Mouse (Mus musculus): ENCODE data around the gene Gcdh. TPM values are rescaled to one million over a fixed set of nuclear protein-coding genes. Genes with fewer than 3 reads are reported as not detected.

The Gcdh gene
- polyA plus RNA-seq, 1 experiment from 2014 or later = 27.3 TPM

DNA sequence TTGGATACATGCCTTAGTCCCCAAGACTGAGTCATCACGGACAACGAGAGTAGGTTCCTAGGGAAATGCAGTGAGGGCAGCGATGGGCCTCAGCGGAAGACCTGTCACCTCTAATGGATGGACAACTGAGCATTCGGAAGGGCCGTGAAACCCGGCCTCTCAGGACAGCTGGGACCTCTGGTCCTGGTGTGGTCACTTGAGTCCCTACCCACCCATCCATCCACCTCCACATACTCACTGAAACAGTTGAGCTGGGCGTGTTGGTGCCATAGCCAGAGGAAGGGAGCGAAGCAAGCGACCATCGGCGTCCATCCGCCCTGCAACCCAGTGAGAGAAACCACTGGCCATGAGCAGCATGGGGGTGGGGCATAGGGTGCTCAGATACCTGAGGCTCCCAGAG is 36.9 kb upstream of the Gcdh start:
- WGBS = 86% methylated on average over 13 of the region's 13 CpGs
- no peak overlapping the region for H3K27ac ChIP-seq (replicated peaks; ENCODE audit: low read depth, low read length)

DNA sequence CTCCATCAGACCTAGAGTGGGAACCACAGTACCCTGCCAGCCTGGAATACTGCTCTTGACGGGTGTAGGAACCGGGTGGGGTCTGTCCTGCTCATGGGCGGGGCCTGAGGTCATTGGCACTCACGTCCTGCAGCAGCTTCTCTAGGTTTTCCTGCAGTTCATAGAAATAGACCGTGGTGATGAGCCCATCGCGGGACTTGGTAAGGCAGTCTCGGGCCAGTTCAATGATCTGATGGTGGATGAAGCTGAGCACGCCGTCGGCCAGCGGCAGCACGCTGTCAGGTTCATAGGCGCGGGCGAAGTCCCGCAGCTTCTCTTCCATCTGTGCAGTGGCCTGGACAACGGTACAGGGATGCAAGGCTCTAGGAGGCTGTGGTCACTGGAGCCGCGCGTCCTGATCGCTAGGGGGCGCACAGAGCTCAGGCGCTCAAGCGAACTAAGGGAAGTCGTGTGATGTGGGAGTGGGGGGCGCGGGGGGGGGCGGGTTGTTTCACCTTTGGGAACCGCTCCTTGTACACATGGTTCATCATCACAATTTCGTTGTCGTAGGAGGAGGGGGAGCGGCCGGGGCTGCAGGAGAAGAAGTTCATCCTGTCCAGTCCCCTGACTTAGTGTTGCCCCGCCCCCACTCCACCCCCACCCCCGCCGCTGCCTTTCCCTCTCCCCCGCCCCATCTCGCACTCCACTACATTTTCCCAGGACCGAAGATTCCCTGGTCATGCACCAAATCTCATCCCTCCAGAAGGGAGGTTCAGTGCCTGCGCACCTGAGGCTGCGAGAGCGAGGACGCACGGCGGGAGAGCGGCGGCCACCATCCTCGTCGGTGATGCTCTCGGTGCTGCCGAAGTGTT is 35.0 kb upstream of the Gcdh start:
- H3K4me1 ChIP-seq (ENCODE audit: control insufficient read depth, insufficient read depth, low read length) = peaks cover 6% of the 10 kb centered on the region; the same call in 1 of the 2 replicates
- ATAC-seq (ENCODE audit: low read depth) (peak; percentile 84), DNase-seq (ENCODE audit: low spot score) (peak; percentile 69)
- H3K4me3 ChIP-seq (ENCODE audit: low read depth, low read length) = peak overlapping the region; percentile 40
- H3K9ac ChIP-seq (ENCODE audit: low read depth, low read length) = peak overlapping the region; percentile 34
- H3K27ac ChIP-seq (replicated peaks; ENCODE audit: low read depth, low read length) = no peak overlapping the region
- no peaks in the 10 kb centered on the region for H3K9me3 ChIP-seq (ENCODE audit: control insufficient read depth, low read length)
- H3K36me3 ChIP-seq (ENCODE audit: control insufficient read depth, insufficient read depth, low read length) = no peaks in the 10 kb centered on the region
- H3K4me2 ChIP-seq (ENCODE audit: low read depth, low read length) = peak overlapping the region; percentile 70
- WGBS = 3% methylated on average over 40 of the region's 52 CpGs
- peaks cover 23% of the 10 kb centered on the region for H3K27me3 ChIP-seq (replicated peaks; ENCODE audit: control insufficient read depth, insufficient read depth, low read length)

More for the DNA sequence above, 36.9 kb upstream of the Gcdh start:
- DNase-seq (ENCODE audit: low spot score) (no peak), ATAC-seq (ENCODE audit: low read depth) (no peak)
- no peak overlapping the region for H3K4me2 ChIP-seq (ENCODE audit: low read depth, low read length)
- no peaks in the 10 kb centered on the region for H3K9me3 ChIP-seq (ENCODE audit: control insufficient read depth, low read length)
- no peak overlapping the region for H3K9ac ChIP-seq (ENCODE audit: low read depth, low read length)
- no peak overlapping the region for H3K4me3 ChIP-seq (ENCODE audit: low read depth, low read length)
- no peaks in the 10 kb centered on the region for H3K36me3 ChIP-seq (ENCODE audit: control insufficient read depth, insufficient read depth, low read length)
- H3K4me1 ChIP-seq (ENCODE audit: control insufficient read depth, insufficient read depth, low read length) = peaks cover 6% of the 10 kb centered on the region; the same call in 1 of the 2 replicates
- peaks cover 42% of the 10 kb centered on the region for H3K27me3 ChIP-seq (replicated peaks; ENCODE audit: control insufficient read depth, insufficient read depth, low read length)

DNA sequence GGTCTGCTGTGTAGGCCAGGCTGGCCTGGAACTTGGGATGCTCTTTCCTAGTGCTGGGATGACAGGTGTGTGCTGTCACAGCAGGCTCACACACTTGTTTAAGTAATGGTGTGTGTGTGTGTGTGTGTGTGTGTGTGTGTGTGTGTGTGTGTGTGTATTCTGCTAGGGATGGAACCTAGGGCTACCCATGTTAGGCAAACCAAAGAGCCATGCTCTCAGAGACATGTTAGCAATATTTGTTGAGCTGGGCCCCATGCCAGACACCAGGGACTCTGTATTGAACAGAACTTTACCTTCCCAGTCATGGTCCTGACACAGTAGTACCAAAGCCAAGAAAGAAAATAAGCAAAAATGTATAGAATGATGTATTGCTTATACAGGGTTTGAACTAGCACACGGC is 33.8 kb upstream of the Gcdh start:
- H3K27ac ChIP-seq (replicated peaks; ENCODE audit: low read depth, low read length) = no peak overlapping the region
- no peak for DNase-seq (ENCODE audit: low spot score)
- 74% methylated on average over 1 of the region's 1 CpGs for WGBS
- no peaks in the 10 kb centered on the region for H3K9me3 ChIP-seq (ENCODE audit: control insufficient read depth, low read length)
- H3K4me1 ChIP-seq (ENCODE audit: control insufficient read depth, insufficient read depth, low read length) = peaks cover 6% of the 10 kb centered on the region; the same call in 1 of the 2 replicates
- no peak overlapping the region for H3K4me2 ChIP-seq (ENCODE audit: low read depth, low read length)
- peaks cover 21% of the 10 kb centered on the region for H3K27me3 ChIP-seq (replicated peaks; ENCODE audit: control insufficient read depth, insufficient read depth, low read length)
- H3K36me3 ChIP-seq (ENCODE audit: control insufficient read depth, insufficient read depth, low read length) = no peaks in the 10 kb centered on the region
- H3K9ac ChIP-seq (ENCODE audit: low read depth, low read length) = no peak overlapping the region
- H3K4me3 ChIP-seq (ENCODE audit: low read depth, low read length) = no peak overlapping the region
- no peak for ATAC-seq (ENCODE audit: low read depth)

DNA sequence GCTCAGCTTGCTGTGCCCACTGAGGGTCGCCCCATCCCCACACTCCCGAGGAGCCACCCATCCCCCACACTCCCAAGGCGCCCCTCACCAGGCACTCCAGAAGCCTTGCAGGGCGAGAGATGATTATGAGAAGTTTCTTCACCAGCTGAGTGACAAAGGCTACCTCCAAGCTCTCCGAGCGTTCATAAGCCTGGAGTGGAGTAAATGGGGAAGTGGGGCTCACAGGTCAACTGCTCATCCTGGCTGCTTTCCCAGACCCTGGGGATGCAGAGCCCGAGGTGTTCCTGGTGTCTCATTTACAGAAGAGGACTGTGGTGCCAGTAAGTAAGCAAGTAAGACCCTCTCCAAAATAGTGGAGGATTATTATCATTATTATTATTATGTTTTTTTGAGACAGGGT is 31.8 kb upstream of the Gcdh start:
- ATAC-seq (ENCODE audit: low read depth) = no peak

DNA sequence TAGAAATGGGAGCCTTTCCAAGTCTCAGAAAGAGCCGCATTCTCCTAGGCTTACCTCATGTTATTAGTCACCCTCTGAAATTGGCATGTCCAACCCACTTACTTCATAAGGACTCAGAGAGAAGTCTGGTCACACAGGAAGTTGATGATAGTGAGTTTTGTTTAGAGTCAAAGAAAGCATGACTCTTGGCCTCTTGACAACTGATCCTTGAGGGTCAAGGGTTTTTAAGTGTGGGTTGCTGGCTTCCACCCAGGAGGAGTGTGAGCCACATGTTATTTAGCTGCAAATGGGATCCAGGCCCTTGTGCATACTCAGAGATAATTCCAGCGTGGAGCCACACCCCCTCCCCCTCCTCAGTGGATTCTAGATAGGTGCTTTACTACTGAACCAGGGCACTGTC is 27.9 kb upstream of the Gcdh start:
- no peaks in the 10 kb centered on the region for H3K36me3 ChIP-seq (ENCODE audit: control insufficient read depth, insufficient read depth, low read length)
- no peaks in the 10 kb centered on the region for H3K9me3 ChIP-seq (ENCODE audit: control insufficient read depth, low read length)
- DNase-seq (ENCODE audit: low spot score) = no peak
- H3K27me3 ChIP-seq (replicated peaks; ENCODE audit: control insufficient read depth, insufficient read depth, low read length) = no peaks in the 10 kb centered on the region
- H3K4me1 ChIP-seq (ENCODE audit: control insufficient read depth, insufficient read depth, low read length) = no peaks in the 10 kb centered on the region
- no peak overlapping the region for H3K4me2 ChIP-seq (ENCODE audit: low read depth, low read length)
- no peak for ATAC-seq (ENCODE audit: low read depth)
- 71% methylated on average over 2 of the region's 2 CpGs for WGBS
- no peak overlapping the region for H3K27ac ChIP-seq (replicated peaks; ENCODE audit: low read depth, low read length)
- no peak overlapping the region for H3K4me3 ChIP-seq (ENCODE audit: low read depth, low read length)
- H3K9ac ChIP-seq (ENCODE audit: low read depth, low read length) = no peak overlapping the region

More for the DNA sequence above, 31.8 kb upstream of the Gcdh start:
- DNase-seq (ENCODE audit: low spot score) = no peak
- WGBS = 67% methylated on average over 7 of the region's 7 CpGs
- H3K4me1 ChIP-seq (ENCODE audit: control insufficient read depth, insufficient read depth, low read length) = peaks cover 6% of the 10 kb centered on the region; the same call in 1 of the 2 replicates
- H3K27me3 ChIP-seq (replicated peaks; ENCODE audit: control insufficient read depth, insufficient read depth, low read length) = peaks cover 15% of the 10 kb centered on the region
- H3K4me2 ChIP-seq (ENCODE audit: low read depth, low read length) = no peak overlapping the region
- H3K27ac ChIP-seq (replicated peaks; ENCODE audit: low read depth, low read length) = no peak overlapping the region
- H3K9me3 ChIP-seq (ENCODE audit: control insufficient read depth, low read length) = no peaks in the 10 kb centered on the region
- no peak overlapping the region for H3K4me3 ChIP-seq (ENCODE audit: low read depth, low read length)
- H3K9ac ChIP-seq (ENCODE audit: low read depth, low read length) = no peak overlapping the region
- no peaks in the 10 kb centered on the region for H3K36me3 ChIP-seq (ENCODE audit: control insufficient read depth, insufficient read depth, low read length)

DNA sequence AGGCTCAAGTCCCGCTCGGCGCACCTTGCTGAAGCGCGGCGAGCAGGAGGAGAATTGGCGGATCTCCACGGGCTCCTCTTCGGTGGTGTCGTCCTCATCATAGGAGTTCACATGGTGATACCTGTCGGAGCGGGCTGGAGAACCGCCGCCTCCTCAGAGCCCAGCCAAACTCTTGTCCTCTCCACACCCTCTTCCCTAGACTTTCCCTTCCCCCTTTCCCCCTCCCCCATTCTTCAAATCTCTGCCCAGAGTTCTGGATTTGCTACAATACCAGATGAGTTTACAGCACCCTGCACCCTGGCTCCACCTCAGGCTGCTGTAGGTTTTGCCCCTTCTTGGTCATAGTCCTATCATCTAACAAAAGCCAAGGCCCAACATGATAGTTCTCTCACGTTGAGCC is 24.9 kb upstream of the Gcdh start:
- H3K36me3 ChIP-seq (ENCODE audit: control insufficient read depth, insufficient read depth, low read length) = no peaks in the 10 kb centered on the region
- H3K4me3 ChIP-seq (ENCODE audit: low read depth, low read length) = no peak overlapping the region
- no peak for DNase-seq (ENCODE audit: low spot score)
- H3K9me3 ChIP-seq (ENCODE audit: control insufficient read depth, low read length) = peaks cover 5% of the 10 kb centered on the region; the same call in 1 of the 2 replicates
- peaks cover 5% of the 10 kb centered on the region for H3K27me3 ChIP-seq (replicated peaks; ENCODE audit: control insufficient read depth, insufficient read depth, low read length)
- H3K9ac ChIP-seq (ENCODE audit: low read depth, low read length) = no peak overlapping the region
- 93% methylated on average over 15 of the region's 15 CpGs for WGBS
- H3K27ac ChIP-seq (replicated peaks; ENCODE audit: low read depth, low read length) = no peak overlapping the region
- ATAC-seq (ENCODE audit: low read depth) = no peak
- no peaks in the 10 kb centered on the region for H3K4me1 ChIP-seq (ENCODE audit: control insufficient read depth, insufficient read depth, low read length)
- no peak overlapping the region for H3K4me2 ChIP-seq (ENCODE audit: low read depth, low read length)

DNA sequence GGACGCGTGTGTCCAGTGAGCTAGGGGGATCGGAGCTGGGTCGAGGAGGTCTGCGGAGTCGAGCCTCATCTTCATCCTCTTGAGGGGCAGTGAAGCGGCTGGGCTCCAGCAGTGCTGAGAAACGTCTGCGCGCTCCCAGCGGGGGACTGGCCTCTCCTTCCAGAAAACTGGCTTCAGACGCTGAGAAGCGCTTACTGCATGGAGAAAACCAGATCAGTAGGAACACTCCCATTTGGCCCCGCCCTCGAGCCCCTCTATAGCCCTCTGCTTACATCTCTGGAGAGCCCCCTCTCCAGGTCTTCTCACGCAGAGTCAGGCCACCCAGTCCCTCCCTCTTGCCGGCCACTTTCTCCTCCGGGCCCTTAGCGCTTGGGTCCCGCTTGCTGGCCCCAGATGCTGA is 24.1 kb upstream of the Gcdh start:
- Histone ChIP-seq H3K27ac (replicated peaks; ENCODE audit: low read depth, low read length) (no peak overlapping the region), H3K9ac (ENCODE audit: low read depth, low read length) (no peak overlapping the region), H3K4me1 (ENCODE audit: control insufficient read depth, insufficient read depth, low read length) (no peaks in the 10 kb centered on the region), H3K4me2 (ENCODE audit: low read depth, low read length) (no peak overlapping the region), H3K9me3 (ENCODE audit: control insufficient read depth, low read length) (peaks cover 5% of the 10 kb centered on the region; the same call in 1 of the 2 replicates), H3K27me3 (replicated peaks; ENCODE audit: control insufficient read depth, insufficient read depth, low read length) (peaks cover 10% of the 10 kb centered on the region), H3K36me3 (ENCODE audit: control insufficient read depth, insufficient read depth, low read length) (no peaks in the 10 kb centered on the region), H3K4me3 (ENCODE audit: low read depth, low read length) (no peak overlapping the region)
- ATAC-seq (ENCODE audit: low read depth) = no peak
- no peak for DNase-seq (ENCODE audit: low spot score)
- WGBS = 49% methylated on average over 15 of the region's 20 CpGs

DNA sequence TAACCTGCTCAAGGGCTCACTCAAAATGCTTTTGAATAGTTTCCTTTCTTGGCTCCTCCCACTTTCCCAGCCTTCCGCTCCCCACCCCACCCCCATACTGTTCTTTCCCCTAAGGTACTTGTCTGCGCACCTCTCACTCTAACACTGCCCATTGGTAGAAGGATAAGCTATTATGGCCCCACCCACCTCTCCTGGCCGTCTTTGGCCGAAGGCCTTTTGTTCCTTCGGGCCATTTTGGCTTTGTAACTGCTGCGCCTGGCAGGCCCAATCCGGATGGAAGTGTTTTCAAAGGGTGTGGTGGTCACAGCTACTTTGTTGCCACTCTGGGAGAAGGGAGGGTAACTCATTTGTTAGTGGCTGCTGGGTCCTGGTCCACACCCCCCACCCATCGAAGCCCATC is 21.5 kb upstream of the Gcdh start:
- Histone ChIP-seq H3K9me3 (ENCODE audit: control insufficient read depth, low read length) (peaks cover 5% of the 10 kb centered on the region; the same call in 1 of the 2 replicates), H3K36me3 (ENCODE audit: control insufficient read depth, insufficient read depth, low read length) (no peaks in the 10 kb centered on the region), H3K27ac (replicated peaks; ENCODE audit: low read depth, low read length) (no peak overlapping the region), H3K27me3 (replicated peaks; ENCODE audit: control insufficient read depth, insufficient read depth, low read length) (peaks cover 32% of the 10 kb centered on the region), H3K4me1 (ENCODE audit: control insufficient read depth, insufficient read depth, low read length) (no peaks in the 10 kb centered on the region), H3K4me2 (ENCODE audit: low read depth, low read length) (no peak overlapping the region), H3K9ac (ENCODE audit: low read depth, low read length) (no peak overlapping the region), H3K4me3 (ENCODE audit: low read depth, low read length) (no peak overlapping the region)
- 86% methylated on average over 8 of the region's 8 CpGs for WGBS
- ATAC-seq (ENCODE audit: low read depth) (no peak), DNase-seq (ENCODE audit: low spot score) (no peak)

DNA sequence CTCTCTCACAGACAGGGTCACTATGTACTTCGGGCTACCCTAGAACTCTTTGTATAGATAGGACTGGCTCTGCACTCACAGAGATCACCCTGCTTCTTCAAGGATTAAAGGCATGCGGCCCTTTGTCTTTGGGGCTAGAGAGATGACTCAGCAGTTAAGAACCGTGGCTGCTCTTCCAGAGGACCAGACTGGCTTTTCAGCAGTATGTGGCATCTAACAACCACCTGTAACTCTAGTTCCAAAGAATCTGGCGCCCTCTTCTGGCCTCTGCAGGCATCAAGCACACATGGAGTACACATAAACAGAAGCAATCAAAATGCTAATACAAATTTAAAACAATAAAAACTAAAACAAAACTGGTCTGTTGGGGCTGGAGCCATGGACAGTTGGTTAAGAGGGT is 20.2 kb upstream of the Gcdh start:
- Histone ChIP-seq H3K27me3 (replicated peaks; ENCODE audit: control insufficient read depth, insufficient read depth, low read length) (peaks cover 34% of the 10 kb centered on the region), H3K27ac (replicated peaks; ENCODE audit: low read depth, low read length) (no peak overlapping the region), H3K9ac (ENCODE audit: low read depth, low read length) (no peak overlapping the region), H3K4me2 (ENCODE audit: low read depth, low read length) (peak overlapping the region; percentile 70), H3K4me1 (ENCODE audit: control insufficient read depth, insufficient read depth, low read length) (peaks cover 8% of the 10 kb centered on the region; the same call in 1 of the 2 replicates), H3K36me3 (ENCODE audit: control insufficient read depth, insufficient read depth, low read length) (no peaks in the 10 kb centered on the region), H3K4me3 (ENCODE audit: low read depth, low read length) (peak overlapping the region; percentile 49), H3K9me3 (ENCODE audit: control insufficient read depth, low read length) (peaks cover 5% of the 10 kb centered on the region; the same call in 1 of the 2 replicates)
- ATAC-seq (ENCODE audit: low read depth) (no peak), DNase-seq (ENCODE audit: low spot score) (peak; percentile 23)
- 26% methylated on average over 4 of the region's 4 CpGs for WGBS
